Mouse (Mus musculus) kidney, adult 9 months (tissue): ENCODE measurements around the gene Ly6g.
"Not testable (repeated sequence)": the region's sequence is repeated elsewhere in the genome, so short reads cannot be mapped to it uniquely, and the experiment has no call there.

Source experiments
- DNase-seq: peaks from one replicate; pipeline ENCODE4 v3.0.0; 2022

Ly6g gene

DNA sequence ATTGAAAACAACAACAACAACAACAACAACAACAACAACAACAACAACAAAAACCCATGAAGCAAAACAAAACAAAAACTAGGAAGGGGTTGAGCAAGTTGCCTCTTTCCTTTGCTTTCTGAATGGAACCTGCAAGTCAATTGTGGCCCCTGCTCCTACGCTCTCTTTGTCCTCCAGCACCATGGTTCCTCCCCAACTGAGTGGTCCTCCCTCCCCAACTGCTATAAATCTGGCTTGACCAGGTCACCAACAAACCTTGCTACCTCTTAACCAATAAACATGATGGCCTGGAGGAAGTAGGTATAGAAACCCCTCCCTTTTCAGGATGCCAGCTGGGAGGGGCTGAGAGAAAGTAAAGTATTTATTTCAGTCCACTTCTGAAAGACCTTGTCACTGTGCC lies at the start of gene Ly6g:
Ly6g (plus strand) TSS at position 301 of the 400 bp plus-strand sequence.
- DNase-seq: no peak

GRCm38 (mm10) chr15:75110424-75110823 lies 44.6 kb upstream of the Ly6g start:
- not testable (repeated sequence) for DNase-seq

DNA sequence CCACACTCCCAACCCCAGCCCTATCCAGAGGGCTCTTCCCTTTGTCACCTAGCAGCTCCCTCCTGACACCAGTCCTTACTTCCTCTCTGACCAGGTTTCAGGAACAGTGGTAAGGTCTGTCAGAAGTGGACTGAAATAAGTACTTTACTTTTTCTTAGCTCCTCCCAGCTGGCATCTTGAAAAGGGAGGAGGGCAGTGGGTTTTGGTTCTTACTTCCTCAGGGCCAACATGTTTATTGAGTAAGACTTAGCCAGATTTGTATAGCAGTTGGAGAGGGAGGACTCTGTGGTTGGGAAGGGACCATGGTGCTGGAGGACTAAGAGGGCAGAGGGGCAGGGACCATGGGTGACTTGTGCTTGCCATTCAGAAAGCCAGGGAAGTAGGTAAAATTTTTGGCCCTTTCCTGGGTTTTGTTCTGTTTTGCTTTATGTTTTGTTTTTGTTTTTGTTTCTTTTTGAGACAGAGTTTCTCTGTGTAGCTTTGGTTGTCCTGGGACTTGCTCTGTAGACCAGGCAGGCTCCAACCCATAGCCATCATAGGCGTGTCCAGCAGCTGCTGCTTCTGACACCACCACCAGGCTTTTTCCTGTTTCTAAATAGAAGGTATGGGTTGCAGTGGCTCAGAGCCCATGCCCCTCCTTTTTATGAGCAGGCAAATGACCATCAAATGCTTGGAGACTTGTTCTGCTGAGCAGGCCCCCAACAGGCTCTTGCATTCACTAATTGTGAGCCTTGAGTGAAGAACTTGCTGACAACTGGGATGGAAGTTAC lies 43.0 kb upstream of the Ly6g start, which contains the start of gene Ly6c2:
Ly6c2 (minus strand) TSS at position 110 of the 770 bp plus-strand sequence.
- DNase-seq: not testable (repeated sequence)

- DNase-seq: no peak
These were observed 38.5 kb upstream of the Ly6g start for GRCm38 (mm10) chr15:75116525-75116924.

DNA sequence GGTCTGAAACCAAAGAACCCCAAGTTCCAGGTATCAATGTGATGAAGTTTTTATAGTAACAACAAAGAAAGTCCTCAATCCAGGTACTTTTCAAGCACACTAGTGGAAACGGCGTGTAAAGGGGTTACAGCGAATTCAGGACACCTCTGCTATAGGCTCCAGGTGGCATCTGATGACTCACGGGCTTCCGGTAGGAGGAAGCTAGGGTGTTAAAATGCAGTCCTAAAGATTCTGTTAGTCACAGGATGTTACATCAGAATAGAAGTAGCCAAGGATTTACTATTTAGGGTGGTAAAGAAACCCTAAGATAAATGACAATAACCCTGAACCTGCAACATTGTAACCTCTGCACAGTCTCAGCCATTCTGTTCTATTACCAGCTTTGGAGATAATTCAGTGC lies 37.6 kb upstream of the Ly6g start:
- DNase-seq: not testable (repeated sequence)

- peak; percentile 37 for DNase-seq
These were observed 36.3 kb upstream of the Ly6g start for GRCm38 (mm10) chr15:75118742-75119141.

- DNase-seq: peak; percentile 21
These were observed 35.0 kb upstream of the Ly6g start for GRCm38 (mm10) chr15:75120066-75120465.

DNA sequence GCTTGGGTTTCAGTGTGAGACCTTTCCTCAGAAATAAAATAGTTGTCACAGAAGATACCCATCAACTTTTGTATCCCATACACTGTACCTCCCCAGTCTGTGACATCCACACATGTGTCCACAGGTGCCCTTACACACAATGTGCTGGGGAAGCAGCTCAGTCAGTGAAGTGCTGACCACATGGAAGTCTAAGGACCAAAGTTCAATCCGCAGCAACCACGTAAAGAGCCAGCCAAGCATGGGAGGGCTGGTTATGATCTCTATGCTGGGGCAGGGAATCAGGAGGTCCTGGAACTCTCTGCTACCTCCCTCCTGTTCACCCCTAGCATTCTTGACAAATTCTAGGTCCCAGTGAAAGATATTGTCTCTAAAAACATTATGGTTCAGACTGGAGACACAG lies 22.7 kb upstream of the Ly6g start:
- peak; percentile 61 for DNase-seq

DNA sequence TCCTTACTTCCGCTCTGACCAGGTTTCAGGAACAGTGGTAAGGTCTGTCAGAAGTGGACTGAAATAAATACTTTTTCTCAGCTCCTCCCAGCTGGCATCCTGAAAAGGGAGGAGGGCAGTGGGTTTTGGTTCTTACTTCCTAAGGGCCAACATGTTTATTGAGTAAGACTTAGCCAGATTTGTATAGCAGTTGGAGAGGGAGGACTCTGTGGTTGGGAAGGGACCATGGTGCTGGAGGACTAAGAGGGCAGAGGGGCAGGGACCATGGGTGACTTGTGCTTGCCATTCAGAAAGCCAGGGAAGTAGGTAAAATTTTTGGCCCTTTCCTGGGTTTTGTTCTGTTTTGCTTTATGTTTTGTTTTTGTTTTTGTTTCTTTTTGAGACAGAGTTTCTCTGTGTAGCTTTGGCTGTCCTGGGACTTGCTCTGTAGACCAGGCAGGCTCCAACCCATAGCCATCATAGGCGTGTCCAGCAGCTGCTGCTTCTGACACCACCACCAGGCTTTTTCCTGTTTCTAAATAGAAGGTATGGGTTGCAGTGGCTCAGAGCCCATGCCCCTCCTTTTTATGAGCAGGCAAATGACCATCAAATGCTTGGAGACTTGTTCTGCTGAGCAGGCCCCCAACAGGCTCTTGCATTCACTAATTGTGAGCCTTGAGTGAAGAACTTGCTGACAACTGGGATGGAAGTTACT lies 19.8 kb upstream of the Ly6g start:
- DNase-seq: not testable (repeated sequence)

DNA sequence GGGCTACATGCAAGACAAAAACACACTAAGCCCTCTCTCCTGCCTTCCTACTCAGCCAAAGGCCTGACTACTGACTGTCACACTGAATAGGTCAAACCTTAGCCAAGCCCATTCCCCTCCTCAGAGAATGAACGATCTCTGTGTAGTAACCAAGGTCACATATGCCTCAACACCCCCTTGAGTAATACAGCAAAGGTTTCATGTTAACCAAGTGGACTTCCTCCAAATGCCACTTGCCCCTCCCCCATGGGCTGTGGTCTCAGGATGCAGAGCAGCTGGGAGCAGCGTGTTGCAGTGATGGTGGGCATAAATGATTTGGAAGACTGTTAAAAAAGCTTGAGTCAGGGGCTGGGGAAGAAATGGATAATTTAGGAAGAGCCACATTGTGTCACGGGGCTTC lies 17.3 kb upstream of the Ly6g start:
- DNase-seq: not testable (repeated sequence)

GRCm38 (mm10) chr15:75141812-75142360 lies 13.2 kb upstream of the Ly6g start:
- peak; percentile 42 for DNase-seq

GRCm38 (mm10) chr15:75143735-75144134 lies 11.3 kb upstream of the Ly6g start:
- DNase-seq: peak; percentile 9

GRCm38 (mm10) chr15:75153087-75153486 lies 2.0 kb upstream of the Ly6g start:
- no peak for DNase-seq

GRCm38 (mm10) chr15:75157646-75158045 lies 2.6 kb downstream of the Ly6g start:
- DNase-seq: no peak

DNA sequence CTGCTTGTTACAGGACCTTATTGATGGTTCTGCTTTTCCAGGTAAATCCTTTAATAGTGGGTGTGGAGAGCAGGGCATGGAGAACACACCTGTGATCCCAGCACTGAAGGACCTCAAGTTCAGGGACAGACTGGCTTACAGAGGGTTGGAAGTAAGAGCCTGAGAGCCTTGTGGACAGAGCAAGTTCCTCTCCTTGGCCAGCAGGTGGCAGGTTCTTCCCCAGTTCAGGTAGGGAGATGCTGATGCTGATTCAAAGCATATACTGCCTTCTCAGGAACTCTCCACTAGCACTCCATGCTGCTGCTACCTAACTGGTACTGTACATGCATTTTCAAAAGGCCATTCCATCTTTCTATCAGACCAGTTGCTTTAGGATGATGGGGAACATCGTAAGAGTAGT lies 20.5 kb downstream of the Ly6g start:
- DNase-seq: peak; percentile 50

DNA sequence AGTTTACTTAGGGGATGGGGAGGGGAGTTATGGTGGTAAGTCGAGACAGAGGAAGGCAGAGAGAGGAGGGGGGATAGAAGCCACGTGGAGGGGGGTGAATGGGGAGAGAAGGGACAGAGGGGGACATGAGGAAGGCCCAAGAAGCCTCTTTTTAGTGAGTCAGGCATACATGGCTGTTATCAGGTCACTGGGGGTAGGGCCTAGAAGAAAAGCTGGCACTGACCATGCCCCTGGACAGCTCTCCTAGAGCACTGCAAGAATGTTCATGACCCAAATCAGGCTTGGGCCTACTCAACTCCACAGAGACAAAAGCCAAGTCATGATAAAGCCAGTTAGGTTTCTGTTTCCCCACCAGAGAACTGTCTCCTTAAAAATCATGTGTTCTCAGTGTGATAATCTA lies 31.3 kb downstream of the Ly6g start:
- no peak for DNase-seq

GRCm38 (mm10) chr15:75189116-75189515 lies 34.1 kb downstream of the Ly6g start:
- DNase-seq: peak; percentile 38

GRCm38 (mm10) chr15:75190560-75190959 lies 35.5 kb downstream of the Ly6g start:
- peak; percentile 37 for DNase-seq
